Mouse (Mus musculus): ENCODE data around the gene Dhx15.

DNA sequence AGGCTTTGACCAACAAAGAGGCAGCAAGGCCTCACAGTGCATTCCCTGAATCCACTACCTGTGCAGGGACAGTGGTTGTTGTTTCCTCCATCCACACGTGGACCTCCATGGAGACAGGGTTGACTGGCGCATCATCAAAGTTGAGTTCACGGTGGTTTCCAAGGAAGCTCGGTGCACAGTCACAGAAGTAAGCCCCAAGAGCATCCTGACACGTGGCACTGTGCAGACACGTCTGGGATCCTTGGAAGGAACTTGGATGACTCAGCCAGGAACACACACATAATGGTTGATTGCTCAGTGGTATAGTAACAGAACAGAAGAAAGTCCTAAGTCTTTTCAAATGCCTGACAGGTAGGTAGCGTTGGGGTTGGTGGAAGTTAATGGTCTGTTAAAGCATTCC is 40.2 kb upstream of the Dhx15 start:
- TF ChIP-seq CTCF (IDR thresholded peaks at IDR 0.05; ENCODE audit: low read depth) (no peak), EP300 (IDR thresholded peaks at IDR 0.05; ENCODE audit: low read depth) (no peak)

Data from liver, embryonic 14.5 days (tissue).